9 mouse cellular contexts compared by ENCODE assay signal in the genomic region with DNA sequence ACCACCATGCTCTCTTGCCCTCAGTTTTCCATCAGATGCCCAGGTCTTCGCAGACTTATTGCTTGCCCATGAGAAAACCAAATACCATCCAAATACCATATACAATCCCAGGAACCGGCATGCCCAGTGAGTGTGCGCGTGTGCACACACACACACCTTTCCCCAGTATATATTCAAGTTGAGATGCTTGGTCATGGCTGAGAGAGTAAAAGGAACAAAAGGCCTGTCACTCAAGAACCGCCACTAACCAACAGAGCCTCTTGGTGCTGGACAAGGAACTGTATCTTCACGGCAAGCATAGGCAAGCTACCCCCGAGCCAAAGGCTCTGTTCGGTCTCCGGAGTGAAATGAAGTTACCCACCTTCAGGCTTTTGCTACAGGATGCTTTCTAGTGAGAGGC. TPM values are rescaled to one million over a fixed set of nuclear protein-coding genes. Genes with fewer than 3 reads are reported as not detected.
DNase-seq lines count a peak whose midpoint lies in the region; ATAC-seq and TF ChIP-seq lines count a peak whose summit lies in the region.
"Had no signal": no experiment of that assay in that cellular context is flagged by ENCODE, and none has a peak within 500 bp of the region (broad histone marks: within the 10 kb centered on the region; RNA-seq: fewer than 3 reads in every experiment).

No protein-coding gene starts in this region.

- no peak overlapping the region for H3K27ac ChIP-seq in left cerebral cortex, adult 2 months
- peak overlapping the region; percentile 30; the same call in 1 of the 2 replicates for H3K27ac ChIP-seq in embryonic facial prominence, embryonic 10.5 days (replicated peaks)
- H3K27ac ChIP-seq in hindbrain, embryonic 16.5 days (ENCODE audit: low read depth, low read length): no peak overlapping the region

- no peaks in the 10 kb centered on the region for H3K9me3 ChIP-seq in embryonic facial prominence, embryonic 10.5 days
- no peaks in the 10 kb centered on the region for H3K9me3 ChIP-seq in hindbrain, embryonic 16.5 days (ENCODE audit: control insufficient read depth, low read length)

- WGBS in embryonic facial prominence, embryonic 10.5 days: 80% methylated on average over 9 of the region's 9 CpGs
- 81% methylated on average over 9 of the region's 9 CpGs for WGBS in hindbrain, embryonic 16.5 days

- H3K4me3 ChIP-seq in left cerebral cortex, adult 2 months: peak overlapping the region; percentile 97
- H3K4me3 ChIP-seq in embryonic facial prominence, embryonic 10.5 days: peak overlapping the region; percentile 90
- peak overlapping the region; percentile 86 for H3K4me3 ChIP-seq in hindbrain, embryonic 16.5 days (ENCODE audit: low read length)
- peak overlapping the region; percentile 44 for H3K4me3 ChIP-seq in myocyte

- H3K27me3 ChIP-seq in embryonic facial prominence, embryonic 10.5 days (replicated peaks; ENCODE audit: low read depth, poor library complexity, severe bottlenecking): no peaks in the 10 kb centered on the region
- H3K27me3 ChIP-seq in hindbrain, embryonic 16.5 days (replicated peaks; ENCODE audit: control insufficient read depth, insufficient read depth, low read length): no peaks in the 10 kb centered on the region
- no peaks in the 10 kb centered on the region for H3K27me3 ChIP-seq in myocyte (ENCODE audit: control insufficient read depth, insufficient read depth, insufficient read length)

- ATAC-seq in hindbrain, embryonic 16.5 days: no peak

- H3K9ac ChIP-seq in hindbrain, embryonic 16.5 days (ENCODE audit: low read depth, low read length): no peak overlapping the region

- H3K36me3 ChIP-seq in embryonic facial prominence, embryonic 10.5 days (replicated peaks): peaks cover 26% of the 10 kb centered on the region
- H3K36me3 ChIP-seq in hindbrain, embryonic 16.5 days (ENCODE audit: control insufficient read depth, insufficient read depth, low read length): peaks cover 4% of the 10 kb centered on the region; the same call in 1 of the 2 replicates
- no peaks in the 10 kb centered on the region for H3K36me3 ChIP-seq in myocyte (ENCODE audit: control insufficient read depth, insufficient read depth)

- H3K79me2 ChIP-seq in myocyte (ENCODE audit: control insufficient read depth, insufficient read depth): peaks cover 64% of the 10 kb centered on the region

- DNase-seq in left cerebral cortex, adult 2 months (ENCODE audit: extremely low spot score in 1 of 2, low spot score in 2 of 2): no peak
- DNase-seq in left cerebral cortex, postnatal 14 days (ENCODE audit: low spot score in 2 of 2): no peak
- DNase-seq in embryonic facial prominence, embryonic 10.5 days (ENCODE audit: low spot score): no peak
- no peak for DNase-seq in adrenal gland, adult 2 months
- DNase-seq in right cerebral cortex, postnatal 14 days: no peak
- DNase-seq in adrenal gland, adult 8-10 months: no peak
- DNase-seq: layer of hippocampus, adult 9-11 months had no signal

- TF ChIP-seq POLR2A in myocyte (IDR thresholded peaks at IDR 0.05; ENCODE audit: insufficient read length, low read depth): no peak

- peaks cover 48% of the 10 kb centered on the region for H3K4me1 ChIP-seq in embryonic facial prominence, embryonic 10.5 days
- peaks cover 21% of the 10 kb centered on the region for H3K4me1 ChIP-seq in hindbrain, embryonic 16.5 days (ENCODE audit: control insufficient read depth, insufficient read depth, low read depth, low read length)

- no peak for TF ChIP-seq CTCF in left cerebral cortex, adult 2 months (IDR thresholded peaks at IDR 0.05)

- intact Hi-C loops in left cerebral cortex, adult 2 months (cut with DNase I): loop anchor here (5.0 kb wide), 1 partner anchor 110 kb away; no protein-coding TSS in a partner anchor
- intact Hi-C loops in left cerebral cortex, postnatal 14 days (cut with DNase I): loop anchor here (5.0 kb wide), 1 partner anchor 40 kb away; a partner anchor contains a TSS

- no peak overlapping the region for H3ac ChIP-seq in myocyte (ENCODE audit: control insufficient read depth, insufficient read length)

- H3K4me2 ChIP-seq in hindbrain, embryonic 16.5 days (ENCODE audit: low read length): peak overlapping the region; percentile 88
- peak overlapping the region; percentile 95 for H3K4me2 ChIP-seq in myocyte (ENCODE audit: low read depth)

TF ChIP-seq in myocyte, 11 proteins besides CTCF, POLR2A, EP300 and RAD21:
- TF ChIP-seq USF1 (IDR thresholded peaks at IDR 0.05; ENCODE audit: low read depth): no peak
- no peak for TF ChIP-seq MYOD1 (IDR thresholded peaks at IDR 0.05; ENCODE audit: control insufficient read depth in 1 of 3, insufficient read length in 2 of 3, low read depth in 2 of 3)
- TF ChIP-seq MYOG (IDR thresholded peaks at IDR 0.05; ENCODE audit: control insufficient read depth in 1 of 3, insufficient read depth in 1 of 3, insufficient read length in 2 of 3, low read depth in 2 of 3): no peak
- no peak for TF ChIP-seq REST (IDR thresholded peaks at IDR 0.05; ENCODE audit: insufficient read depth, insufficient read length)
- TF ChIP-seq SRF (IDR thresholded peaks at IDR 0.05; ENCODE audit: control insufficient read depth, insufficient read length, low read depth): no peak
- TF ChIP-seq E2F4 (IDR thresholded peaks at IDR 0.05; ENCODE audit: insufficient read depth): no peak
- TF ChIP-seq POLR2AphosphoS2 (IDR thresholded peaks at IDR 0.05; ENCODE audit: insufficient read length, low read depth): no peak
- no peak for TF ChIP-seq CEBPB (IDR thresholded peaks at IDR 0.05; ENCODE audit: insufficient read depth, poor library complexity, severe bottlenecking)

RNA-seq across cellular contexts. Expression of a gene that starts 1.9 kb away (rescaled TPM):
- 100 to 1,000 TPM; 114 to 117 TPM for total RNA-seq in left cerebral cortex, adult 2 months (2021)
- total RNA-seq in left cerebral cortex, postnatal 14 days (2021): 100 to 1,000 TPM; 121 to 124 TPM
- polyA plus RNA-seq in embryonic facial prominence, embryonic 10.5 days (2016; fragmentation: Nextera tagmentation; extraction: Ambion mirVana): 1.9 and 2.1 TPM in 2 replicates
- polyA plus RNA-seq in hindbrain, embryonic 16.5 days (2015; fragmentation: Nextera tagmentation; extraction: Ambion mirVana): 3.6 and 4.4 TPM in 2 replicates
- polyA plus RNA-seq in myocyte (2012; fragmentation: generic; extraction: Trizol): 30.1 TPM
- total RNA-seq in adrenal gland, adult 2 months (2021): 10 to 100 TPM; 26.9 to 27.2 TPM
- 12.8 and 14.7 TPM in 2 replicates for polyA plus RNA-seq in adrenal gland, adult 2 months (2012; rRNA removed)
- total RNA-seq in adrenal gland, adult 8-10 months (2022): 10 to 100 TPM; 25.5 to 35.1 (median 32.2) TPM

RNA-seq across cellular contexts. Expression of a gene that starts 23.8 kb away (rescaled TPM):
- 10 to 100 TPM; 19.5 to 21.3 TPM for total RNA-seq in left cerebral cortex, adult 2 months (2021)
- 10 to 100 TPM; 20.3 to 21.3 TPM for total RNA-seq in left cerebral cortex, postnatal 14 days (2021)
- polyA plus RNA-seq in embryonic facial prominence, embryonic 10.5 days (2016; fragmentation: Nextera tagmentation; extraction: Ambion mirVana): 22.0 and 24.2 TPM in 2 replicates
- polyA plus RNA-seq in hindbrain, embryonic 16.5 days (2015; fragmentation: Nextera tagmentation; extraction: Ambion mirVana): 14.1 and 16.2 TPM in 2 replicates
- 8.9 TPM for polyA plus RNA-seq in myocyte (2012; fragmentation: generic; extraction: Trizol)
- total RNA-seq in adrenal gland, adult 2 months (2021): 10 to 100 TPM; 17.5 to 28.9 TPM
- 5.1 and 6.5 TPM in 2 replicates for polyA plus RNA-seq in adrenal gland, adult 2 months (2012; rRNA removed)
- 10 to 100 TPM; 22.2 to 26.6 (median 23.1) TPM for total RNA-seq in adrenal gland, adult 8-10 months (2022)

RNA-seq across cellular contexts. Expression of a gene that starts 33.1 kb away (rescaled TPM):
- total RNA-seq in left cerebral cortex, adult 2 months (2021): 1 to 10 TPM in 1 of 2 experiments, not detected in 1; 1.0 TPM
- 1 to 10 TPM in 1 of 2 experiments, not detected in 1; 1.0 TPM for total RNA-seq in left cerebral cortex, postnatal 14 days (2021)
- 0.85 and 1.1 TPM in 2 replicates for polyA plus RNA-seq in embryonic facial prominence, embryonic 10.5 days (2016; fragmentation: Nextera tagmentation; extraction: Ambion mirVana)
- 0.44 and 0.91 TPM in 2 replicates for polyA plus RNA-seq in hindbrain, embryonic 16.5 days (2015; fragmentation: Nextera tagmentation; extraction: Ambion mirVana)
- 0.07 TPM for polyA plus RNA-seq in myocyte (2012; fragmentation: generic; extraction: Trizol)
- total RNA-seq in adrenal gland, adult 2 months (2021): under 1 TPM in 1 of 2 experiments, not detected in 1; 0.49 TPM
- polyA plus RNA-seq in adrenal gland, adult 2 months (2012; rRNA removed): not detected in 2 replicates
- total RNA-seq in adrenal gland, adult 8-10 months (2022): under 1 TPM in 3 of 4 experiments, not detected in 1; 0.49 to 0.67 (median 0.62) TPM

RNA-seq across cellular contexts. Expression of a gene that starts 39.4 kb away (rescaled TPM):
- 100 to 1,000 TPM; 113 to 123 TPM for total RNA-seq in left cerebral cortex, adult 2 months (2021)
- total RNA-seq in left cerebral cortex, postnatal 14 days (2021): 100 to 1,000 TPM; 133 to 136 TPM
- polyA plus RNA-seq in embryonic facial prominence, embryonic 10.5 days (2016; fragmentation: Nextera tagmentation; extraction: Ambion mirVana): 634 and 654 TPM in 2 replicates
- 422 and 438 TPM in 2 replicates for polyA plus RNA-seq in hindbrain, embryonic 16.5 days (2015; fragmentation: Nextera tagmentation; extraction: Ambion mirVana)
- 694 TPM for polyA plus RNA-seq in myocyte (2012; fragmentation: generic; extraction: Trizol)
- 100 to 1,000 TPM; 224 to 239 TPM for total RNA-seq in adrenal gland, adult 2 months (2021)
- 247 and 261 TPM in 2 replicates for polyA plus RNA-seq in adrenal gland, adult 2 months (2012; rRNA removed)
- total RNA-seq in adrenal gland, adult 8-10 months (2022): 100 to 1,000 TPM; 197 to 238 (median 210) TPM

RNA-seq across cellular contexts. Expression of a gene that starts 39.6 kb away (rescaled TPM):
- total RNA-seq in left cerebral cortex, adult 2 months (2021): 100 to 1,000 TPM; 326 to 327 TPM
- total RNA-seq in left cerebral cortex, postnatal 14 days (2021): 100 to 1,000 TPM; 342 to 343 TPM
- polyA plus RNA-seq in embryonic facial prominence, embryonic 10.5 days (2016; fragmentation: Nextera tagmentation; extraction: Ambion mirVana): 481 and 487 TPM in 2 replicates
- 252 and 268 TPM in 2 replicates for polyA plus RNA-seq in hindbrain, embryonic 16.5 days (2015; fragmentation: Nextera tagmentation; extraction: Ambion mirVana)
- polyA plus RNA-seq in myocyte (2012; fragmentation: generic; extraction: Trizol): 1,321 TPM
- 100 to 1,000 TPM; 700 to 846 TPM for total RNA-seq in adrenal gland, adult 2 months (2021)
- 13.7 and 14.2 TPM in 2 replicates for polyA plus RNA-seq in adrenal gland, adult 2 months (2012; rRNA removed)
- 100 to 1,000 TPM; 753 to 943 (median 843) TPM for total RNA-seq in adrenal gland, adult 8-10 months (2022)

Comparison
In these comparisons a context has a peak if more than half of its experiments do, and no peak if none do; other contexts are left out.
1. H3K4me3 ChIP-seq: peak in every context shown above with its lines; median percentile 97 in left cerebral cortex, adult 2 months; 90 in embryonic facial prominence, embryonic 10.5 days; 86 in hindbrain, embryonic 16.5 days; 44 in myocyte.